Mouse (Mus musculus): ENCODE results near the gene Esd. TPM values are rescaled to one million over a fixed set of nuclear protein-coding genes. Genes with fewer than 3 reads are reported as not detected.

Gene Esd
- 9.4 and 9.8 TPM in 2 replicates for polyA plus RNA-seq (2012)

GRCm38 (mm10) chr14:74732079-74732783 is at the start of gene Esd:
TSS of gene Esd (plus strand) at chr14:74732297.

Other genes with a start within 250 kb of the Esd start
- 0.07 and 0.11 TPM in 2 replicates for gene Htr2a, start 91.5 kb upstream of the Esd start, polyA plus RNA-seq (2012)
- gene Lrch1, start 215.6 kb downstream of the Esd start, polyA plus RNA-seq (2012): 8.8 and 11.0 TPM in 2 replicates